Mouse (Mus musculus) adrenal gland, adult 2 months (tissue): ENCODE measurements around the gene Prss50. TPM values are rescaled to one million over a fixed set of nuclear protein-coding genes. Genes with fewer than 3 reads are reported as not detected.
A peak's percentile ranks its signal among the peaks of the same experiment; 100 is the strongest.

Experiments used
- DNase-seq: peaks from one replicate; pipeline ENCODE4 v3.0.0; 2021
- polyA plus RNA-seq: library from polyadenylated mRNA; depleted of rRNA; stranded (reverse); fragments of >200 nt; gene quantifications from 2 replicates; pipeline ENCODE4 v1.2.3, GENCODE M21; 2012
- total RNA-seq, 2 experiments: library from RNA; stranded (reverse); gene quantifications; 2 replicates each; pipeline ENCODE4 v1.2.3; 2021

Prss50 gene
- total and polyA plus RNA-seq, 3 experiments: not detected

DNA sequence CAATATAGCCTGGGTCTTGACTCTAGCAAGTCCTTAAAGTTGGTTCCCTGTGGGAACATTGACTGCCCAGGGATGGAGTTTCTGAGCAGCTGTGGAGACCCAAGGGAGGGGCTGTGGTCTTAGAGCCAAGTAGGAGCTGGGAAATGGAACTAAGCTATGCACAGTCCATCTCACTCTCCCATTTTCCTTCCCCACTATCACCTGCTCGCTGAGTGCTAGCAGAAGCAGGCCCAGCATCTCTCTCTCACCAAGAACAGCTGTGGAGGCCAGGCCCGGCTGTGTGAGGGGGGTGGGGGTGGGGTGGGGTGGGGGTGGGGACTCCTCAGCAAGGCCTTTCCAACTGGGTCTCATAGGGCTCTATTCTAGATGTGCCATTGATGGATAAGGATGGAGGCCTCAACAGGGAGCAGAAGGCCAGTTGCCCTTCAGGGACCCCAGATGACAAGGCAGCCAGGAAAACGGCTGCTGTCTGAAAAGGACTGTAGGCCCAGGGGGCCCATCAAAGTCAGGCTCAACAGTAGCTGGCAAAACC is 17.0 kb downstream of the Prss50 start:
- no peak for DNase-seq

DNA sequence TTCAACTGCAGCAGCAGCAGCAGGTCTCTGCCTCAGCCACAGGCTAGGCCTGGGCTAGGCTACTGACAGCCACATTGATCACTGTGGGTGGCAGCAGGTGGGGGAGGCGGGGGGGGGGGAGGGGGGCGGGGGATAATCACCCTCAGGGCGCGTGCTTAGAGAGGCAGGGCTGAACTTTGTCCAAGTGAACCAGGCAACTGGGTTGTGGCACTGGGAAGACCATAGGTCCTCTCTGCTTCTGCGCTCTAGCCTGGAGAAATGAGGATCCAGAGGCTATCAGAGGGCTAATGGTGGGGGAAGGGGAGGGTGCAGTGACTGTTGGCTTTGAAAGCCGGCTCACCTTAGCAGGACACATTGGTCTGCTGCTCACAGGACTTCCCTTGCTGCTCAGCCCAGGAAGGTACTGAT is 17.5 kb downstream of the Prss50 start:
- no peak for DNase-seq

DNA sequence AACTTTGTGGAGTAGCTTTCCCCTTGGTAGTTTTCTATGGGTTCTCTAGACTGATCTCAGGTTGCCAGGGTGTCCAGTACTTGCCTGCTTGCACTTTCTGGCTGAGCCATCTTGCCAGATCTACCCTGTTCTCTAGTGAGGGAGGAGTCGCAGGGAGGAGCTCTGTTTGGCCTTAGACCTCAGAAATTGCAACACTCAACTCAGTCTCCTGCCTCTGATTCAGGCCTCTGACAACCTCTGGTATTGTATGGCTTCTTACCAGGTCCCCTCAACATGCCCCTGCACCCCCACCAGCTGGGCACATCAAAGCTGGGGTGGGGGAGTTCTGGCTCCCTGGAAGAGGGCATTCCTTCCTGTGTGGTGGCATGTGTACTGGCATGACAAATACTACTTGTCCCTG is 19.6 kb downstream of the Prss50 start:
- peak; percentile 60 for DNase-seq

DNA sequence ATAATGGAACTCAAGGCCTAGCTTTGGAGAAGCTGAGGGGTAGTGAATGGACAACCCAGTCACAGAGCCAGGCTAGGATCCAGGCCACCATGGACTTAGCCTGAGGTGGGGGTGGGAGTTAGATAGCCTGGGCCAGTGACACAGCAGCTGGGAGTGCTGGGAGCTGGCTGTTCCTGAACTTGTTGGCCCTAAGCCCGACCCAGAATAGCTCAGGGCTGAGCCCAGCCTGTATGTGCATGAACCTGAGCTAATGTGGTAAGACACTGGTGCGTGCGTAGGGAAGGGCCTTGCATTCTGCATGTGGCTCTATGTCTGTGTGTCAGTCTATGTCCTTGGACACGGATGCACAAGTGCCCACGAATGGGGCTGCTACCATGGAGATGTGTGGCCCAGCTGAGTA is 20.1 kb downstream of the Prss50 start:
- peak; percentile 82 for DNase-seq

DNA sequence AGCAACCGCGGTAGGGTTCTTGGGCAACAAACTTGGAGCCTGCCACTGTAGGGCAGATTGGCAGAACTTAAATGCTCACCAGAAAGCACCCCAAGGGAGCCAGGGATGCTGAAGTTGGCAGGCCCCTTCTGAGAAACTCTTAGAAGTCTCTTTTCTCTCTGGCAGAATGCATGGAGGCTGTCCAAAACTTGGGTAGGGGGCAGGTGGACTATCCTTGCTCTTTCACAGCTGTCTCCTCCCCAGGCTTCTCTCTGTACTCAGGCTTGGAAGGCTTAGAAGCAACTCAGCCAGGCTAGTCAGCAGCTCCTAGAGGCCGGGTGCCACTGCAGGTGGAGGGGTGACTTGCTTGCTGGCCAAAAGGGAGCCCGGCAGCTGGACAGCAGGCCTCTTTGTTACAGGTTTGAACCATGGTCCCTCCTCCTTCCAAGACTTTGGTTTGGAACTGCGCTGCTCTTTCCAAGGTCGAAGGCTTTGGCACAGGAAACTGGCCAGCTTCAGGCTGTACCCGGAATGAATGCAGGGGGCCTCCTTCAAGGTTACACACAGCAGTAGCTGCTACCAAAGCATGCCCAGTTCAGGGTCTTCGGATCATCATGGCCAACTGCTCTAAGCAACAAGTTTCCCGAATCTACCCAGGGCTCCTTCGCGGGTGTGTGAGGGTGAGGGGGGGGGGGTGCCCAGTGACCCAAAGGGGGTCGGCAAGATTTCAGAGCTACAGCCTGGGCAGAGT is 21.6 kb downstream of the Prss50 start, which contains the start of gene Als2cl:
Gene Als2cl, plus strand, starts transcription at position 680 of the 730 bp plus-strand sequence.
- DNase-seq: peak; percentile 66

DNA sequence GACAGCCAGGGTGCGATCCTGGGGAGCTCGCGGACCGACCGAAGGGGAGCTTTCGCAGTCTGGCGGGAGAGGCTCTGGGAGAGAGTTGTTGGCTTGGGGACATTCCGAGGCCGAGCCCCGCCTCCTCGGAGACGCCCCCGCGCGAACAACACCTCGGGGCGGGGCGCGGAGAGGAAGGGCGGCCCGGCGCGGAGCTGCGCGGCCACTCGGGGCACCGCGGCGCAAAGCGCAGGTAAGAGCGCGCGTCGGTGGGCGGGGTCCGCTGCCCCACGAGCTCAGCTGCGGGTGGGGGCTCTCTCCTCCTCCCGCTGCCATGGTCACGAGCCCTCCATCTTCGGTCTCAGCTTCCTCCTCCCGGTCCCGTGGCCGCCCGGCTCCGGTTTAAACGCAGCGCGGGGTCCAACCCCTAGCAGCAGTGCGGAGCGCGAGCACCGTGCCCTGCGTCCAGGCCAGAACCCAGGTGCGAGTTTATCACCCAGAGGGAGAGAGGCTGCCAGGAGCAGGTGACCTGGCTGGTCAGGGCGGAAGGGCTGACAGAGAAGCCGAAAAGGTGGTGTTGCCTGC is 22.3 kb downstream of the Prss50 start, which contains the start of gene Tmie:
Gene Tmie, minus strand, starts transcription at position 116 of the 564 bp plus-strand sequence.
- DNase-seq: peak; percentile 91

DNA sequence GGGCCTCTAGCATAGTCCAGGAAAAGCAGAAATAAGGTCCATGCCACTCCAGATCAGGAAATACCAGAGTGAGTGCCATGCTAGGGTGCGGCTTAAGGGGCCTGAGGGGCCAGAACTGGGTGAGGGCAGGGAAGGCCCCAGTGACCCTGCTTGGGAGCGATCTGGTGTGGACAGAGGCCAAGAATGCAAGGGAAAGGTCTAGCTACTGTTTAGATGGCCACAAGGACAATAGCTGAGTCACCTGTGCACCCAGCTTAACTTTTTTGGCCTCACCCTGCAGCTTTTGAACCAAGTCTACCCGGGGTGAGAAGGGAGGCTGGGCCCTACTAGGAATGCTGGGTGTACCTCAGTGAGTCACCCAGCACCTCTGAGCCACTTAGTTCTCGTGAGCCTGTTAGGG is 23.0 kb downstream of the Prss50 start:
- DNase-seq: peak; percentile 69

DNA sequence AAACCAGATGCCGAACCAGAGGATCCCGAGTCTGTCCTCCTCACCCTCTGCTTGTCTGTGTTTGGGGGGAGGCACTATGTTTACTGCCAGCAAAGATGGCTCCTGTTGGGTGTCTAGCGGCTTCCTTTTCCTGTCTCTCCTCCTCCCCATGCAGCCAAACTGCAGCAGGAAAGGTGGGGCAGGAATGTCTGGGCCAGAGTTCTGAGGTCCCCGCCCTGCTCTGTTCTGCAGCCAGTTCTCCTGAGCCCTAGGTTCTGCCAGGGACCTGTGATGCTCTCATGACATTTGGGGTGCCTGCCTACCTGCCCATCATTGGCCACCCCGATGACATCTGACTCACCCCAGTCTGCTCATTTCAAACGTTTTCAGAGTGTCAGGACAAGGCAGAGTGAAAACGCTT is 24.2 kb downstream of the Prss50 start:
- DNase-seq: peak; percentile 51

DNA sequence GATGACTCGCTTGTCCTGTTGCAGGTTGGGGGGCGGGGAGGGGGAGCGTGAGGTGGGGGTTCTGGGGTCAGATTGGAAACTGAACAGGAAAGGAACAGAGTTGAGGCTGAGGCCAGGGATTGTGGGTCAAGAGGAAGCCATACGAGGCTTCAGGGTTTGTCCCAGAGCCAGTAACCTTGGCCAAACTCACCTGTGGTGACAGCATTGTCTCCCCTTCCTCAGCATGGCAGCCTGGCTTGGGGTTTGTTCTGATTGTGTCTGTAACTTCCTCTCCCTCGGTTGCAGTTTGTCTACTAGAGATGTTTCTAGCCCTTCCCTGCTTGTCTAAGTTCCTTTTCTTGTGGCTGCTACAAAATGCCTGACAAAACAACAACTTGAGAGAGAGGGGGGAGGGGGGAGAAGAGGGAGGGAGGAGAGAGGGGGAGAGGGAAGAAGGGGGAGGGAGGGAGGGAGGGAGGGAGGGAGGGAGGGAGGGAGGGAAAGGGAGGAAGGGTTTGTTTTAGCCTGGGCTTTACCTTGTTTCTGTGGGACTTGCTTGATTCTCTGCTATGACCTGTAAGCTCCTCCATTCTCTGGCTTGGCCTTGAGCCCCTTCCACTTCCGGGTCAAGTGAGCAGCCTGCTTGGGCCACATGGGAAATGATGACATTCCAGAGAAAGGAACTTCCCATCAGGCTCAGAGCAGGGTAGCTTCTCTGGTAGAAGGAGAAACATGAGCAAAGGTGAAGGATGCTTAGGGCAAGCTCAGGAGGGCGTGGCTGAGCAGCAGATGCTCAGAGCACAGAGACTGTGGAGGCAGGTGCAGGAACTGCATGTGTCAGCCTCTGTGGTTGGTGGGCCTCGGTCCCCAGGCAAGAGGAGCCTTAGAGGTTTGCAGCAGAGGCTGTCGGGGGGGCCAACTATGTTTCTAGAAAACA is 29.9 kb downstream of the Prss50 start:
- DNase-seq: no peak

DNA sequence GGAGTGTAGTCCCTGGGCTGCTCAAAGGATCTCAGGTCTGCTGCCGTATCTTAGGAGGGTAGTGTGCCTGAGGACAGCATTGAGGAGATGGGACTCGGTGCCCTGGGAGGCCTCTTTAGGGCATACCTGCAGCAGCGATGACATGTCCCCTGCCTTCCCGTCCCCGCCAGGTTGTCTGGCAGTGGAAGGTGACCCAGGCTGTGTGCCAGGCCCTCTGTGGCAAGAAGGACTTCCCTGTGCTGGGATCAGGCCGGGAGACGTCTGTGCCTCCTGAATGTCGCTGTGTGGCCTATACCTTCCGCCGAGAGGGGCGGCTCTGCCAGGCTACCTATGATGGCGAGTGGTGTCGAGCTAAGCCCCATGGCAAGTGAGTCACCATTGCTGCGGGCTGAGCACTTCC is 31.2 kb downstream of the Prss50 start:
- DNase-seq: no peak

DNA sequence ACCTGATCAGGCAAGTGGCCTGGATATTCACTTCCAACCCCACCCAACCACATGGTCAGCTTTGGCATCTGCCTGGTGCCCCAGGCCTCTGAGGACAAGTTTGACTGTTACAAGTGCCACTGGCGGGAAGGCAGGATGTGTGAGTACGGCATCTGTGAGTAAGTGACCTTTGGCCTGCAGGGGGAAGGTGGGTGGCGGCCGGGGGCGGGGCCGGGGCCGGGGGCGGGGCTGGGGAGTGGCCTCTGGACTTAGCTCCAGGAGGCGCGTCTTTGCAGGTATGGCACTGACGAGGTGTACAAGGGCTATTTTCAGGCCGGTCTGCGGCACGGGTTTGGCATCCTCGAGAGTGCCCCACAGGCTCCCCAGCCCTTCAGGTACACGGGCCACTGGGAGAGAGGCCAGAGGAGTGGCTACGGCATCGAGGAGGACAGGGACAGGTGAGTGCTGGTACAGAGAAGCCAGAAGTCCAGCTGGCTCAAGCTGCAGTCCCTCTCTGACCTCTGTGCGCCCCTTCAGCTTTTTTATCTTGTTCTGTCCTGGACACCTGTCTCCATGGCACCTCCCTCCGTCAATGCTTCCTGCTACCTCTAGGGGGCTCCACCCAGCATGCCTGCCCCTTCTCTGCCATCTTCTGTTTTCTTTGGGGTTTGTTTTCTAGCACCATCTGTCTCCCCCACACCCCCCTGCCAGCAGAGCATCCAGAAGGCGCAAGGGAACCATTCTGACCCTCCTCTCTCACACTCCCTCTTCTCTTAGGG is 32.4 kb downstream of the Prss50 start:
- DNase-seq: no peak

DNA sequence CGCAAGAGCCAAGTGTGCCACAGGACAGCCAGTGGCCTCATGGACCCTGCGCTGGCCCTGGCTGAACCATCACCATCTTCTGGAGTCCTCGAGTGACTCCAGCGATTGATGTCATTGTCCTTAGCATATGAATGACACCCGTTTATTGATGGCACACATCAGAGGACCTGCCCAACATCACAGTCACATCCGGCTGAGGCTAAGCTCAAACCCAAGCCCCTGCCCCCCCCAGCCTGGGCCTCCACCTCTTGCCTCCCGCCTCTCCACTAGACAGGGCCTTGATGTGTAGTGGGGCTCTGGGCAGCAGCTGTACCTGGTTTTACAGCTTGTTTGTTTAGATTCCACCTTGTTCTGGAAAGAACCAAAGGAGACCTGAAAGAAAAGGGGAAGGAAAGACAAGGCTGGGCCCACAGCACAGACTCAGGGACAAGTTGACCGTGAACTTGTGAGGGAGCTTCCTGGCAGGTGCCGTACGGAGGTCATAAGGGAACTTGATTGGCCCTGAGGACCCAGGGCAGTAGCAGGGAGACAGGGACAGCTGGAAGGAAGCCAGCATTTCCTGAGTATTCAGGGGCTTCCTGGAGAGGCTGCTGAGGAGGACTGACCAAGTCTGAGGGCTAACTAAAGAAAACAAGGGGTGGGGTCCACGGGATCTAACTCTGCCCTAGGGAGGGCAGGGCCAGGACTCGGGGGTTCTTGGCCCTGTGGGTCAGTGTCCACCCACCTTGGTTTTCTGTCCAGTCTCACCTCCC is 33.5 kb downstream of the Prss50 start:
- DNase-seq: no peak

DNA sequence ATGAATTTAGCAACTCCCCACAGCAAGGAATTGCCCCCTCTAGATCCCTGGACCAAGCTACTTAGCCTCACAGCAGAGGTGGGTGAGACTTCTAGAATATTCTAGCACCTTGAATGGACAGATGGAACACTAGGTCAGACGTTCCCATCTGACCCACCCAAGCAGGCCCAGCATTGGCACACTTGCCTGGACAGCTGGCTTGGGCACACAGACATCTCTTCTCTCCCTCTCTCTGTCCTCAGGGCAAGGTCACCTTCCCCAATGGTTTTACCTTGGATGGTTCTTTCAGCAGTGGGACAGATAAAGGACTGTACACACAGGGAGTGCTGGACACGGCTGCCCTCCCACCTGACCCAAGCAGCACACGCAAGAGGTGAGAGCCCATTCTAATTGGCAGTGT is 34.8 kb downstream of the Prss50 start:
- no peak for DNase-seq

DNA sequence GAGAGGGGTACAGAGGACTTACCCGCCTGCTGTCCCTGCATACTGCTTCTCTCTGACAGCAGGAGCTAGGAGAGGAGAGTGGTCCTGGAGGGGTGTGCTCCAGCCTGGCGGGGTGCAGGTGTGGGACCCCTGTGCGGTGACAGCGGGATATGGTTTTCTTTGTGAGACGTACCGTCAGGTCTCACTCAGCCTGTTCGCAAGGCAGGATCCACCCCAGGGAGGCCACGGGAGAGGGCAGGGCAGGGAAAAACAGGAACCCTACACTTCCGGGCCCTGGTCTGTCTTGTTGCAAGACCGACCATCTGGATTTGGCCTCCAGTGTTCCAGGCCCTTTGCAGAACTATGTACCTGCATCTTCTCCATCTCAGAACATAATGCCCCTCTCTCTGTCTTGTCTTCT is 35.7 kb downstream of the Prss50 start:
- DNase-seq: no peak

DNA sequence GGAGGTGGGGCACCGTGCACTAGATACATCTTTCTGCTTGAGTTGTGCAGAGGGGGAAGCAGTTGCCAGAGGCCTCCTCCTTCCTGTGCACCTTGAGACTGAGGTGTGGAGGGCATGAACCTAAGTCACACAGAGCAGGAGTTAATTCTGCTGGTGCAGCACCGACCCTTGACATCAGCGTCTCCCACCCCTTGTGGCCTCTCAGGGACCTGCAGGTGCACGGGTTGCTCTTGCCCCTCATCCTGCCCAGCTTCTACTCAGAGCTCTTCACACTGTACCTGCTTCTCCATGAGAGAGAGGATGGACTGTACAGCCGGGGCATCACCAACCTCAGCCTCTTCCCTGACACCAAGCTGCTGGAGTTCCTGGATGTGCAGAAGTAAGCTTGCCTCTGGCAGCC is 37.7 kb downstream of the Prss50 start:
- DNase-seq: no peak

DNA sequence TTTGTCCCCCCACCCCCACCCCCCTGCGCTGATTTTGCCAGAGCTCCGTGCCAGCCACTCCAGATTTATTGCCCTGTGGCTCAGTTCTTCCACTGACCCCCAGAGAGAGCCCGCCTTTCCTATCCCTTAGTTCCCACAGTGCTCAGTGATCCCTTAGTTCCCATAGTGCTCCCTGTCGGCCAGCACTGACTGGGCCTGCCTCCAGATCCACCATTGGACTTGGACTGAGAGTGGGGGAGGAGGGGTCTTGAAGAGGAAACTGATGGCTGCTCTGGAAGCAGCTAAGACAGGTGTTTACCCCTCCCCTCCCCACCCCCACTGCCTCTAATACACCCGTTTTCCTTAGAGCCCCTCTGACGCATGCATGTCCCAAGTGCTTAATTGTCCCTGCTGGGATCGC is 38.2 kb downstream of the Prss50 start:
- no peak for DNase-seq

DNA sequence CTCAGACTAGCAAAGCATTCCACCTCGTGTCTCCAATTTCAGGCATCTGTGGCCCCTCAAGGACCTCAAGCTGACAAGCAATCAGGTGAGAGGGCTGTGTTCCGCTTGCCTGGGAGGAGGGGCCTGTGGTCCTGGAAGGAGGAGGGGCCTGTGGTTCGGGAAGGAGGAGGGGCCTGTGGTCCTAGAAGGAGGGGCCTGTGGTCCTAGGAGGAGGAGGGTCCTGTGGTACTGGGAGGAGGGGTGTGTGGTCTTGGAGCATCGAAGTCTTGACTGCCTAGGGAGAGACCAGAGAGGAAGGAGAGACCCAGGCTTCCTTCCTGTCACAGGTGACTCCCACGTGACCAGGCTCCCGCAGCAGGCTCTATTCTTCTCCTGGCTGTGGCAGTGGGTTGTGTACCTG is 38.8 kb downstream of the Prss50 start:
- DNase-seq: no peak

DNA sequence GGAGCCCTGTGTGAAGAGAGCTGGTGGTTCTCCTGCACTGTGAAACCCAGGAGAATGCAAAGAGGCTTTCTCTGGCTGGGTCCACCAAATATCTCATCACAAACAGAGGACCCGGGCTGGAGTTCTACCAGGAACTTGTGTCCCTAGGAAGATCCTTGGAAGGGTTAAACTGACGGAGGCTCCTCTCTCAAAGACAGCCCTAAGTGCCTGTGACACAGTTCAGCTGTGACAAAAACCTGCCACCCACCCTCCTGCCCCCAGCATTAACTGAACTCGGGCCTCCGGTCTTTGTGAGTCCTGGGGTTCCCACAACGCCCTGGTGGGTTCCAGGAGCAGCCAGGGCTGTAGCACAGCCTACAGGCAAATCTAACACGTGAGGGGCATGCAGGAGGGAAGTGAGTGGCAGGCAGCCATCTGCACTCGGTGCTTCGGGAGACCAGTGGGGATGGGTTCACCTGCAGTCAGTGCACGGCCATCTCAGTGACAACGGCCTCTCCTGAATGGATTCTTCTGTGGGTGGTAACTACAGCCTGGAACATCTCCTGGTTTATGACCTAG is 41.8 kb downstream of the Prss50 start:
- no peak for DNase-seq

DNA sequence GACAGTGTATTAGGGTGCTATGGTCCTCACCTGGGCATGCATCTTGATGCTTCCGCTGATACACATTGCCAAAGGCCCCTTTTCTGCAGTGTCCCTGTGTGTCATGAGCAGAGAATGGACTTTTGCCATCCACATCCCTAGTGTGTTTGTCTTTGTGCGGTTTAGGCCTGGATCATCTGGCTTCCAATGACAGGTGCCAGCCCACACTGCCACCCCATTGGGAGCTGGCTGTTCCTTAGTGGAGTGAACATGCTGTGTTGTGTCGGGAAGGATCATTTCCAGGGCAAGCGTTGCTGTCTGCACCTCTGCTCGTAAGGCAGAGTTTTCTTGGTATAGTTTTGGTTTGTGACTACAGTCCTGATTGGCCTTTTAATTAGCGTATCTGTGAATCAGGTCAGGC is 43.4 kb downstream of the Prss50 start:
- DNase-seq: no peak

DNA sequence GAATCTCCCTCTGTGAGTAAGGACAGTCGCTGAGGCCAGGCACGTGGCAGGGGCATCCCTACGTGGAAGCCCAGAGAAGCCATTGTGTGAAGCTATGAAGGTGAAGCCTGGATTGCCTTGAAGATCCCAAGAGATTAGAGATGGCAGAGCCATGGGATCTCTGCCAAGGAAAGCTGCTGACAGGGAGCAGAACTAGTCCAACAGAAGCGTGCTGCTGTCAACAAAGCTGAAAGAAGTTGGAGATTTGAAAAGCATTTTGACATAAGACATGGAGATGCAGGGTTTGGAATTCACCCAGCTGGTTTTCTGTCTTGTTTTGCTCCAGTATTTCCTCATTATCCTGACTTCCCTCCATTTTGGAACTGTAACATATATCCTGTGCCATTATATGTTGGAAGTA is 44.5 kb downstream of the Prss50 start:
- DNase-seq: no peak
